Mouse (Mus musculus) left cerebral cortex, postnatal 25 days (tissue): ENCODE measurements around the gene Tmem56. TPM values are rescaled to one million over a fixed set of nuclear protein-coding genes. Genes with fewer than 3 reads are reported as not detected.

Source experiments
- DNase-seq, 2 experiments: peaks; one replicate each; pipeline ENCODE4 v3.0.0; 2022; ENCODE audit warnings: low spot score in 2 of 2, mixed read lengths in 1 of 2
- intact Hi-C: fragments of 180-260 bp; cut with DNase I; formaldehyde crosslinking; loops from one replicate; pipeline ENCODE4 v1.15.1; 2025
- total RNA-seq, 2 experiments: library from RNA; stranded (reverse); gene quantifications; 2 replicates each; pipeline ENCODE4 v1.2.3; 2021

Tmem56 gene
- total RNA-seq, 2 experiments from 2014 or later = 47.1 to 47.3 TPM

DNA sequence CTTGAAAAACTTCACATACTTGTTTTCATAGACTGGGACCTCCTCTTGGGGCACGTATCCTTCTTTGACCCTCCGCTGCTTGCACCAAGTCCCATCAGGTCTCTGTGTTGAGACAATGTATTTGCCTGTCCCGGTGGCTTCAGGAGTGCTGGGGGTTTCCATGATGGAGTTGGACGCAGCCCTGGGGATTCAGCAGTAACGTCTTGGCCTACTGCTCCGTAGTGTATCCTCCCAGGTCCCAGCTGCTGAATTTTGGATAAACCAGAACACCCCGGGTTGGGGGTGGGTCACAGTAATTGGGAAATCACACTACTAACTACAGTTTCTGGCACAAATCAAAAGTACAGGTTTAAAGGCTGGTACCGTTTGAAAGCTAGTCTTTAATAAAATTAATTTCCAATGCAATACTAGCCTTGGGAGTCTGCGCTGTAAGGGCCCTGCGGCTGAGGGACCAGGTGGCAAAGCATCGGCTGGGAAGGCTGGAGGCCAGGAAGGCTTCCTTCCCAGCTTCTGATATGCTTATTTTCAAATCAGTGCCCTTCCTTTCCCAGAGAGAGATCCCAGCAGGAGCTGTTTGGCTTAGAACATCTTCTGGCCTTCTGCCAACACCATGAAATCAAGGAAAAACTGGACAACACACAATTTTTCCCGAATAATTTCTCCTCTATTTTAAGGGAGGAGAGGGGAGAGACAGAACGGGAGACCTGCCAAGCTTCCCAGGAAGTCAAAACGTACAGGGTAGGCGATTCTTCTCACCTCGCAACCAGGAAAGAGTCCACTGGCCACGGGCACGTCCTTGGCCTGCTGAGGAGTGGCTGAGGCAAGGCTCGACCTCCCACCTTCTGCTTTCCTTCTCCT lies 32.1 kb downstream of the Tmem56 start:
- intact Hi-C loops = no loop called here
- no peak for DNase-seq

DNA sequence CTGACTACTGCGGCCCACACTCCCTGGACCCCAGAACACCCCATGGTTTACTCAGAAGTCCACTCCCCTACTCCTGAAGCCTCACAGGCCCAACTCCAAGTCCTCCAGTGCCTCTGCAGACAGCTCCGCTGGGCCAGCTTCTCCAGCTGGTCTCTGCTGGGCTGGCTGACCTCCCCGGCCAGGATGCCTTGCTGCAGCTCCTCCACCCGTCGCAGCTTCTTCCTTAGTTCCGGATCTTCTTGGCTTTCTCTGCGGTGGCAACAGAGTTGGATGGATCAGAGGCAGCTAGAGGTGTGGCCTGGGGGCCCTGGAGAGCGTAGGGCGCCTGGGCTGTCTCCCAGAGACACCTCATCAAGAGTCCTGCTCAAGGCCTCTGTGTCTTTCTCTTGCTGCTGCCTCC lies 32.9 kb downstream of the Tmem56 start:
- DNase-seq = no peak

DNA sequence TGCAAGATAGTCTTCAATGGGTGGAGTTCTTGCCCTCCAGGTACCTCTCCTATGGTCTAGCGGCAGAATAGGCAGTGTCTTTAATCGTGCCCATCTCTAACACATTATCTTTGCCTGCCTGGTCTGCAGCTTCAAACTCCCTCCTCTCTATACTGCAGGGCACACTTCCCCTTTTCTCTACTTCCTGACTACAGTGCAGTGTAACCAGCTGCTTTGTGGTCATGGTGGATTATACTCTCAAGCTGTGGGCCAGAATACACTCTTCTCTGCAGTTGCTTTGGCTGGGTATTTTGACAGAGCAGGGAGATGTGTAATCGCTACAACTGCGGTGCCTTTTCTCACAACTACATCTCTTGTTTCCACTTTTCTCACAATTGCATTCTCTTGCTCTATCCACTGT lies 40.0 kb downstream of the Tmem56 start:
- intact Hi-C loops = no loop called here
- no peak for DNase-seq

More for the DNA sequence above, 32.9 kb downstream of the Tmem56 start:
- intact Hi-C loops = no loop called here

DNA sequence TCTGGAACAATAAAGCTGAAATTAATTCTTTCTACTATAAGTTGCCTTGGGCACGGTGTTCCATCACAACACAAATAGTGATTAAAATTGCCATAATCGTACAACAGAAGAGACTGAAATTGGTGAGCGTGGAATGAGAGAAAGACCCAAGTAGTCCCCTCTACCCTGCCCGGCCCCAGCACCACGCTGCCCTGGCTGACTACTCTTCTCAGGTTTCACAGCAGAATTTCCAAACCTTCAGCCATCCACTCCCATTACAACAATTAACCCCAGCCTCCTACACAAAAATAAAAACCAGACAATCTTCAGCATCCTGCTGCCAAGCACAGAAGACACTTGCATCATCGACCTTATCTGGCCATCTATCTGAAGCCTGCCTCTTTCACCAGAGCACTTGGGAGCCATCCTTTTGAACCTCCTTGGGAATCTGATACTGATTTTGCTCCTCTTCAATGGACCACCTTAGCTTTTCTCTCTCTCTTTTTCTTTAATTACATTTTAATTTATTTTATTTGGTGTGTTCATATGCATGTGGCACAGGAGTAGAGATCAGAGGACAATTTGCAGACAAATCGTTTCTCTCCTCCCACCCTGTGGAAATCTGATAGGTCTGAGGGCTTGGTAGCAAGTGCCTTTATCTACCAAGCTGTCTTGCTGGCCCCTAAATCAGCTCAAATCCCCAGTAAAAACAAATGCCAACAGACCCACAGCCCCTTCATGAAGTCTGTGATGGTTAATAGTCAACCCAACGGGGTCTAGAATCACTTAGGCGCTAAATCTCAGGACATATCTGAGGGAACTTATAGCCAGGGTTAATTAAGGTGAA lies 40.6 kb downstream of the Tmem56 start:
- DNase-seq = no peak
- intact Hi-C loops = no loop called here

DNA sequence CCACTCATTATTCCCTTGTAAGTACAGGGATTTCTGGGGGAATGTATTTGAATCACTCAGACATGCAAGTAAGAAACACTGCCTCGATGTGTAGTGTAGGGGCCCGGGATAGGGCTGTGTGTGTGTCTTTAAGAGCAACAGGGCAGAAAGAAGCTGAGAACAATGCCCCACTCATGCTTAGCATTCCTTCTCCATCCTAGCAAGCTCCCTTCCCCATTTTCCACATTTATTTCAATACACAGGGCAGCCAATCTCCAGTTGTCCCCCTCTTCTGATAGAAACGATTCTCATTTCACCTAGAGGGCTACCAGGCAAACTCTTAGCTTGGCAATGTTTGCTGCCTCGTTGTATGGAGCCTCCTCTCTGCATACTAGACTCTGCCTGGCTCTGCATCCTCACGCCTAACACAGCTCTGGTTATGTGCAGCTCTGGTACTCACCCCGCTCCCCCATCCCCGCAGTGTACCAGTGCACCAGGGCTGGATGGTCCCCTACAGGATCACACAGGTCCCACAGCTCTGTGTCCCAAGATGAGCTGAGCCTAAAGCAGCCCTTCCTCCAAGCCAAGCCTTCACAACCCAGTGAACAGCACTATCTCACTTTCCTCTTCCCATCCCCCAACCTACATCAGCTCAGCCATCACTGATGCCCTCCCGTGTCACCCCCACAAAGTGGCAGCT lies 42.4 kb downstream of the Tmem56 start:
- intact Hi-C loops = no loop called here
- no peak for DNase-seq

DNA sequence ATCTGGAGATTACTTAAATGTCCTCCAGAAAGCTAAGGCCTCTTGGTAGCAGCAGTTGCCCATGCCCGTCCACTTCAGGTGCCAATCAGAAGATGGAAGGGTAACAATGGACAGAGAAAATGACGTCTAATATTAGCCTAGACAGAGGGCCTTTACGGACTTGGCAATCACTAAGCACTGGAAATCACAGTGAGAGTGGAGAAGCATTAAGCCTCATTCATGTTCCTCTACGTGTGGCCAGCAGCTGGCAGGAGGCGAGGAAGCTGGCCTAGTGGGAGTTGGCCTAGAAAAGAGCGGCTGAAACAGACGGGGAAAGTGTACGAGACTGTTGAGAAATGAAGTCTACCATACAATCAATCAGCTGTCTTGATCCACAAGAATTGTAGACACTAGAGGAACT lies 43.8 kb downstream of the Tmem56 start:
- intact Hi-C loops = no loop called here
- DNase-seq = peak in 1 of 2 experiments; percentile 62

DNA sequence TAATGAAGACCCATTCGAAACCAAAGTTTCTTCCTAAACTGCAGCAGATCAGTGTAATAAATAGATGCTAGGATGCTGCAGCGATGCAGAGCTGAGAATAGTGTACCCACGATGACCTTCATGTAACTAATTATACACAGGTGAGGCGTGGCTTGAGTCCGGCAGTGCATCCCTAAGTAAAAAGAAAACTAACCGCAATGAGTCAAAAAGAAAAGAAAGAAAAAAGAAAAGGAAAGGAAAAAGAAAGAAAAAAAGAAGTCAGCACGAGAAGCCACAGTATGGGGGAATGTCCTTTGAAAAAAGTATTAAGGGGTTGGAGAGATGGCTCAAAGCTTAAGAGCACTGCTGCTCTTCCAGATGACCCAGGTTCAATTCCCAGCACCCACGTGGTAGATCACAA lies 58.1 kb downstream of the Tmem56 start:
- intact Hi-C loops = no loop called here
- DNase-seq = no peak

DNA sequence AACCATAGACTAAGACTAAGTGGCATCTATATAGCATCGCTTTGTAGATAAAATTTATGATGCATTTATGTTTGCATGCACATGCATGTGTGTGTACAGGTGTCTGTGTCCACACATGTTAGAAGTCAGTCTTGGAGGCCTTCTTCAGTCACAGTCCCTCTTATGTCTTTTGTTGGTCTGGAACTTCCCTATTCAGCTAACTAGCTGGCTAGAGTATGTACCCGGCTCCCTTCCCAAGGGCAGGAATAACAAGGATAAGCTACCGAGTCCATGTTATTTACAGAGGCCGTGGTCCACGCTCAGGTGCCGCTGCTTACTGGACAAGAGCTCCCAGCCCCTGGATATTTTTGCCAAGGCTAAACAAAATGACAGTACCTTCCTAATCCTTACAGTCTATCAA lies 58.7 kb downstream of the Tmem56 start:
- intact Hi-C loops = no loop called here
- no peak for DNase-seq

DNA sequence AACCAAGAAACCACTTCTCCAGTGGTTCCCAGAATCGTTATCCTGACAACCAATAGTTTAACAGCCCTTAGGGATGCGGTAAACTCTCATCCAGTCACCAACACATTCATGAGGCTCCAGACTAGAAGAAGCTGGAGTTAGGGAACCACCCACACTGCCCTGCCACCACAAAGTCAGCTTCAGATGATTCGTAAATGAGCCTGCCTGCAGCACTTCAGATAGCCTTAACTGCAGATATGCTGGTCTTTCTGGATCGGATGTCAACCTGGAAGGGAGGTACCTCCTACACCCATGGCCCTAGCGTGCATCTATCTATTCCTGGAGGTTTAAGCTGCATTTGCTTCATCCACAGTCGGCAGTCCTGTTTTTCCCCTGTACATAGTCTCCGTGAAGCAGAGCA lies 60.9 kb downstream of the Tmem56 start:
- intact Hi-C loops = no loop called here

DNA sequence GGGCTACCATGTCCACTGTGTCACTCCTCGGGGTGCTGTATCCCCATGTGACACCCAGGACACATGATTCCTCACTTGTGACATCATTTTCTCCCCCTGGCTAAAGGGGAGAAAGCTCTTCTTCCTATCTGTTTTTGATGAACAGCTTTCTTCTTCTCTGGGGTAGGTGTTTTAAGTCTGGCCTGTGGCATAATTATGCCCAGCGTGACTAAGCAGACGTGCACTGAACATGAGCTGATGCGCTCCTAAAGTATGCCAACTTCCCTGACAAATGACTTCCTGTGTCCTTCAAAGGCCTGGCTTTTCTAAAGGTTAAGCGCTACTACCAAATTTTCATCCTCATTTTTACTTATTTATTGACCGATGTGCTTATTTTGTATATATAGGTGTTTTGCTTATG lies 65.9 kb downstream of the Tmem56 start:
- intact Hi-C loops = no loop called here
- DNase-seq = no peak

More for the DNA sequence above, 60.9 kb downstream of the Tmem56 start:
- DNase-seq = peak in 1 of 2 experiments; percentile 44

DNA sequence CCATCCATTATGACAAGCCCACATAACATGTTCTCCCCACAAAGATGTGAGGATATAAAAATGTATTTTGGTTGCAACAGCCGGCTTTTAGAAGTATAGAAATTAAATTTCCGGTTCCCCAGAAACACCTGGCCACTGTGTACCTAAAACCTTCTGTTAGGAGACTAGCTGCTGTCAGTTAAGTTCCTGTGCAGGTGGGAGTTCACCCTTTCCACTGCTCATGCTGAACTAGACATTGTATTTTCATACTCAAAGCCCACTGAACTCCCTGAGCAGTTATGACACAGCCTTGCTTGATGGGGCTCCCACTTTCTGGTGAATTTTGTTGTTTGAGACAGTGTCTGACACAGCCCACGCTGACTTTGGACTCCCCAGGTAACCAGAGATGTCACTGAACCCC lies 69.4 kb downstream of the Tmem56 start:
- intact Hi-C loops = no loop called here
- no peak for DNase-seq

DNA sequence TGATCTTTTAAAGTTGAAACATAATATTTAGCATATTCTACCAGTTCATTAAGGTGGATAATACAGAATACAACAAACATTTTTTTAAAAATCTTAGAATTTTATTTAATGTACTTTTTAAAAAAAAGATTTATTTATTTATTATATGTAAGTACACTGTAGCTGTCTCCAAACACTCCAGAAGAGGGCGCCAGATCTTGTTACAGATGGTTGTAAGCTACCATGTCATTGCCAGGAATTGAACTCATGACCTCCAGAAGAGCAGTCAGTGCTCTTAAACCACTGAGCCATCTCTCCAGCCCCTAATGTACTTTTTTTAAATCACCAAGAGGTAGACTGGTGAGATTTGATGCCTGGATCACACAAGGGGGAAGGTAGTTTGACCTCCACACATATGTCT lies 70.7 kb downstream of the Tmem56 start:
- intact Hi-C loops = no loop called here

DNA sequence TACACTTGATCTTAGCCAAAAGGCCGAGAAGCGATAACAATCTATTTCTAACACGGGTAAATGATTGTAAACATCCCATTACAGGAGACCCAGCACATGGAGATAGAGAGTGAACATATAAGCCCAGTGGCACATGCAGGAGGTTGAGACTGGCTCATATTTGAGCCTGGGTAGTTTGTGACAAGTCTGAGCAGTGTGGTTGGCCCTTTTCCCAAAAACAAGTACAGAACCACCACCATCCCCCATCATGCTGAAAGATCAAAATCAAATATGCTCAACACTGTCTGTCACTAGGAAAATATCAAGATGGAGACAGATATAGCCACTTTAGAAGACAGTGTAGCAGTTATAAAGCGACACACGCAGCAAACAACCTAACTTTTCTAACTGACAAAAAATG lies 73.9 kb downstream of the Tmem56 start:
- intact Hi-C loops = no loop called here
- no peak for DNase-seq

More for the DNA sequence above, 70.7 kb downstream of the Tmem56 start:
- no peak for DNase-seq

DNA sequence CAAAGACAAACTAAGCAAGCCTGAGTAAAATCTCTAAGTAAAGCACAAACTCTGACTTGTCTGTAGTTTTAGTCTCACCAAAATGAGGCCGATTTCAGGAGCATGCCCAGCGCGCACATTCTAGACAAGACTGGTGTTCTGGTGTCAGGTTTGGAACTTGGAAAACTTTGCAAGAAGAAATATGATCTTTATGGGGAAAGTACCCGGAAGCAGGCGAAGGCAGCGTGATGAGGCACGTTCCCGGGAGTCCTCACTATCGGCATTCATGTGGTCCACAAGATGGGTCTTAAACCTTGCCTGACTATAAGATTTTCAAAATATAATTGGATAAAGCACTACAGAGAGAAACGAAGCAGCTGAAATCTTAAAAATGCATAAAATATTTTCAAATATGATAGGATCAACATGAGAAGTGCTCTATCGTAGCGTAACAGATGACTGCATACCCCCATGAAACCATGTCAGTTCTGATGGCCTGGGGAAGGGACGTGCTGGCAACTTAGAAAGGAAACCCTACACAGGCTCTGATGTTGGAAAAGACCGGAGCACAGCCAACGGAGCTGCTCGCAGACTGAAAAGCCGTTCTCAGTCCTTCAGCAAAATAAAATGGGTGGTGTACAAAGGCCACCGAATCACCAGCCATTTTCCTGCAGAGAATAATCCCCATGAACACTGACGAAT lies 76.6 kb downstream of the Tmem56 start:
- intact Hi-C loops = no loop called here
- DNase-seq = no peak

DNA sequence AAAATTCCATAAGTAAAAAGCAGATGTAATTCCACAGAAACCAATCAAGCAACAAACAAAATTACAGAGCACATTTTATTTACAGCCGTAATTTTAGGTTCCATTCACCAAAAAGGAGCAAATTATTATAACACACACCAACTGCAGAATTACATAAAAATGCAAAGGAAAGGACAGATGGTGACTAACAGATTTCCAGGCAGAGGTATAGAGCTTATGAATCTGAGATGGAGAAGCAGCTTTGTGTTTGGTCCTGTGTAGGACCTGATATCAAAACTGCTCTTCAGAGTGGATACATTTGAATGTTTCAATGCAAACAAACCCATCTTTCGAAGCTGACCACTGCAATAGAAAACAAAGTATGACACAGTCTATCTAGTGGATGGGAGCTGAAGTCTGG lies 80.3 kb downstream of the Tmem56 start:
- DNase-seq = no peak
- intact Hi-C loops = no loop called here

DNA sequence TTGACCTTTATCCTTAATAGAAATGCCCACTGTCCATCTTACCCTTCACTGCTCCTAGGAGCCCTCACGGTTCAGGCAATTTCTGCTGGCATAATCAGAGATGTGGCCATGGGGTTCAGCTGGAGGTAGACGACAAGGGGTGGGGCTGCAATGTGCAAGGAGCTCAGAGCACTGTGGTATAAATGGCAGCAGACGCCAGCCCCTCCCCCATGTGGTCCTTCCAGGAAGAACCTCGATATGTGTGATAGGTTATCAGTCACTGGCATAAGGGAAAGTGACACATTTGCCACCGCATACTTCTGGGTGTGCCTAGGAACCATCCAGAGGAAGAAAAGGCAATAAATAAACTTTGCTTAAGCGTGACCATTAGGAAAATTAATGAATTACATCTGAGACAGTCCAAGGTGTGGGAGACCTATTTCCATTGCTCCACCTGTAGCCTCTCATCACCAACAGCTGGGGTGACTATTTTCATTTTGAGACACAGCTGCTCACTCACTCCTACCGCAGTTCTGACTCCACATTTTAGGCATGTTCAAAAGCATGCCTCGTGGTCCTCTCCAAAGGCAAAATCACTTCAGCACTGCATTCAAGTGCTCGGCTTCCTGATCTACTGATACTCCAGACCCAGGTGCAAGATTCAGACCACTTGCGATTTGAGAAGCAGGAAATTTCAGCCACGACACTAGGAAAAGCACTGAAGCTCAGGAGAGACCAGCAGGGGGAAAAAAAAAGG lies 81.7 kb downstream of the Tmem56 start:
- intact Hi-C loops = no loop called here
- no peak for DNase-seq

DNA sequence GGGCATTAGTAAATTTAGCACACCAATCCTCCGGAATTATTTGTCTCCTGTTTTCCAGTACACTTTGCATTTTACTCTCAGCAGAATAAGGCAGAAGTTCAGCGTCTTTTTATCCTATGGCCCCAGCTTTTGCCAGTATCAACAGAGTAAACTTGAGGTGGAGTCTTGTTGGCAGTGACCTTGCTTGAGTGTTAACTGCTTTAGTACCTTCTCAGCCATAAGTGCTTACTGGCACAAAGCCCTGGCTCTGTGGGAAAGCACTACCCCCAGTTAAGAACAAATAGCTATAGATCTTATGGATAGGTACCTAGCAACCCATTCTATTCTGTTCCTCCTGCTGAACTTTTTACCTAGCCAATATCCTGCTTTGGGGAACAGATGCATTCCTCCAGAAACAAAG lies 93.7 kb downstream of the Tmem56 start:
- no peak for DNase-seq
- intact Hi-C loops = no loop called here

DNA sequence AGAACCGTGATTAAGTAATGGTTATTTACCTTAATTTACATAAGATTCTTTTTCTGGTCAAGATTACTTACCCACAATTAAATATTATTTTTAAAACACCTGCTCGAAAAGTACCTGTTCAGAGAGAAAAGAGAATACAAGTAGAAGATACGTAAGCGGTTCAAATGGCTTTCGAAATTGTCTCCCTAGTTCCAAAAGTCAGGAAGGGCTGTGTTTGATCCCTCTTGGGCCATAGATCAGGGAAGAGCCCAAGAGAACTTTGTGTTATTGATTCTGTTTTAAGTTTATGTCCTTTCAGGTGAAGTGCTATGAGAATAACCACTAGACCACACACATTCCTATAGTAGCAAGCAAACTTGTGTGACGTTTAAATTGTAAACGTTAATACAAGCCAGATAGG lies 95.4 kb downstream of the Tmem56 start:
- intact Hi-C loops = no loop called here
- DNase-seq = no peak

DNA sequence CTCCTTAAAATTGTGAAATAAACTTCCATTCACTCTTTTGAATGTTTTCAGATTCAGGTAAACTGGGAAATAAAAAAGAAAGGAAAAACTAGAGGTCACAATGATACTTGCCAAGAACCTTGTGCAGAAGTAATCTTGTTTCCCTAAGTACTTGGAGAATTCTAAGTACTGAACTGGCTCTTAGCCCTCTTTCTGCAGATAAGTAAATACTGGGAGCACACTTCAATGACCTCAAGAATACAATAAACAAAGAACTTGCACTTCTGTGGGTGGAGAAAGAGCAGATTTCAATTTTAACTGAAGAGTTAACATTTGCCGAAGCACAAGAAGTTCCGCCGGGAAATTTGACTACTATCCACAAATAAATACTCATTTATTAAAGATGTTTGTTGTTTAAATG lies 96.0 kb downstream of the Tmem56 start:
- DNase-seq = no peak
- intact Hi-C loops = no loop called here
